9 mouse cellular contexts compared by ENCODE assay signal in the genomic region with DNA sequence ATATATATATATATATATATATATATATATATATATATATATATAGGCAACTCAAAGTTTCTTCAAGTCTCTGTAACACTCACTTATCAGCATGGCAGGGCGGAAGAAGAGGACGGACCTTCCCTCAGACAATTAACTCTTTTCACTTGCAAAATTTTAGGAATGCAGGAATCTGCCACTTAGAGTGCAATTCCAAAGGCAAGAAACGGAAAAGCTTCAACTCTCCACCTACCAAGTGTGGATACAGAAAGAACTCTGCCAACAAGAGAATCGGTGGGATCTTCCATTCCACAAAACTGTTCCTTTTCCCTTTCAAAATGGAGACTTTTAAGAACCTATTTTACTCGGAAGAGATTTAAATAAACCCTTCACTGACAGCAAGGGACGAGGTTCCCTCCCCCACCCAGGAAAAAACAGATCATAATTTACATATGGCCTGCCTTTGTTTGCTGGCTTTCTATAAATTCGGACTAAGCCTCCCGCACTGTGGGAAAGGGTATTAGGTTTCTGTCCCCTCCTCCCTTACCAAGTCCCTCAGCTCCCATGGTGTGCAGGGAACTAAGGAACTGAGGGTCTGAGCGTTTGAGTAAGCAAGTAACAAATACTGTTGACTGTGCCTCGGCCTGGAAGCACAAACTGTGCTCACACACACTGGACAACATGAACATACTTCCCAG. TPM values are rescaled to one million over a fixed set of nuclear protein-coding genes. Genes with fewer than 3 reads are reported as not detected.
DNase-seq lines count a peak whose midpoint lies in the region; ATAC-seq and TF ChIP-seq lines count a peak whose summit lies in the region.
"Had no signal": no experiment of that assay in that cellular context is flagged by ENCODE, and none has a peak within 500 bp of the region (broad histone marks: within the 10 kb centered on the region; RNA-seq: fewer than 3 reads in every experiment).

No protein-coding gene starts in this region.

- no peaks in the 10 kb centered on the region for H3K27me3 ChIP-seq in heart, embryonic 11.5 days (ENCODE audit: control insufficient read depth, insufficient read depth, low read length)
- H3K27me3 ChIP-seq in midbrain, embryonic 10.5 days (ENCODE audit: low read depth, poor library complexity, severe bottlenecking): no peaks in the 10 kb centered on the region
- H3K27me3 ChIP-seq in midbrain, postnatal 0 days (ENCODE audit: insufficient read depth, low read length): no peaks in the 10 kb centered on the region
- H3K27me3 ChIP-seq in hindbrain, embryonic 12.5 days: no peaks in the 10 kb centered on the region
- no peaks in the 10 kb centered on the region for H3K27me3 ChIP-seq in stomach, embryonic 14.5 days (ENCODE audit: control insufficient read depth, insufficient read depth, low read length)

- WGBS in heart, embryonic 11.5 days (ENCODE audit: insufficient replicate concordance): 34% methylated on average over 10 of the region's 10 CpGs
- 22% methylated on average over 10 of the region's 10 CpGs for WGBS in midbrain, embryonic 10.5 days
- 20% methylated on average over 10 of the region's 10 CpGs for WGBS in midbrain, postnatal 0 days
- 24% methylated on average over 10 of the region's 10 CpGs for WGBS in hindbrain, embryonic 12.5 days
- WGBS in stomach, embryonic 14.5 days: 29% methylated on average over 10 of the region's 10 CpGs

- no peak overlapping the region for H3K4me2 ChIP-seq in heart, embryonic 11.5 days
- no peak overlapping the region for H3K4me2 ChIP-seq in midbrain, postnatal 0 days (ENCODE audit: low read depth, low read length, poor library complexity, severe bottlenecking)
- H3K4me2 ChIP-seq in hindbrain, embryonic 12.5 days (replicated peaks): peak overlapping the region; percentile 18
- H3K4me2 ChIP-seq in stomach, embryonic 14.5 days (replicated peaks; ENCODE audit: low read depth, low read length): peak overlapping the region; percentile 3; the same call in 1 of the 2 replicates

- H3K9me3 ChIP-seq in heart, embryonic 11.5 days (replicated peaks; ENCODE audit: control insufficient read depth, low read length): no peaks in the 10 kb centered on the region
- H3K9me3 ChIP-seq in midbrain, embryonic 10.5 days (replicated peaks): no peaks in the 10 kb centered on the region
- no peaks in the 10 kb centered on the region for H3K9me3 ChIP-seq in midbrain, postnatal 0 days (ENCODE audit: low read length)
- H3K9me3 ChIP-seq in hindbrain, embryonic 12.5 days (replicated peaks): no peaks in the 10 kb centered on the region
- H3K9me3 ChIP-seq in stomach, embryonic 14.5 days (ENCODE audit: control insufficient read depth, low read depth, low read length): no peaks in the 10 kb centered on the region

- 0 out of 2 replicates have a peak overlapping the region, but pooled peaks have one; percentile 22 for H3K27ac ChIP-seq in heart, embryonic 11.5 days (ENCODE audit: low read depth, low read length)
- peak overlapping the region; percentile 75 for H3K27ac ChIP-seq in midbrain, embryonic 10.5 days (replicated peaks)
- no peak overlapping the region for H3K27ac ChIP-seq in midbrain, postnatal 0 days (ENCODE audit: low read depth, low read length)
- H3K27ac ChIP-seq in hindbrain, embryonic 12.5 days: peak overlapping the region; percentile 18; the same call in 1 of the 2 replicates
- peak overlapping the region; percentile 16; the same call in 1 of the 2 replicates for H3K27ac ChIP-seq in stomach, embryonic 14.5 days (ENCODE audit: low read length)

- peaks cover 15% of the 10 kb centered on the region for H3K4me1 ChIP-seq in heart, embryonic 11.5 days (ENCODE audit: control insufficient read depth, insufficient read depth, low read length)
- peaks cover 30% of the 10 kb centered on the region for H3K4me1 ChIP-seq in midbrain, embryonic 10.5 days
- no peaks in the 10 kb centered on the region for H3K4me1 ChIP-seq in midbrain, postnatal 0 days (ENCODE audit: insufficient read depth, low read length)
- peaks cover 27% of the 10 kb centered on the region for H3K4me1 ChIP-seq in hindbrain, embryonic 12.5 days
- peaks cover 14% of the 10 kb centered on the region for H3K4me1 ChIP-seq in stomach, embryonic 14.5 days (ENCODE audit: control insufficient read depth, insufficient read depth, low read length)

- ATAC-seq in heart, embryonic 11.5 days (replicated peaks; ENCODE audit: insufficient number of reproducible peaks, low FRiP score, low TSS enrichment): no peak
- ATAC-seq in midbrain, postnatal 0 days (ENCODE audit: low FRiP score): no peak
- no peak for ATAC-seq in hindbrain, embryonic 12.5 days (ENCODE audit: low FRiP score)
- 0 out of 2 replicates have a peak, but pooled peaks have one; percentile 33 for ATAC-seq in stomach, embryonic 14.5 days (ENCODE audit: insufficient number of reproducible peaks, insufficient read depth, low FRiP score, low read depth)

- DNase-seq in heart, postnatal 25 days (ENCODE audit: low spot score): no peak
- DNase-seq in midbrain, embryonic 10.5 days (ENCODE audit: low spot score): peak; percentile 21
- no peak for DNase-seq in midbrain, postnatal 0 days (ENCODE audit: low spot score)
- DNase-seq in right cerebral cortex, postnatal 25 days: no peak
- no peak for DNase-seq in natural killer cell, adult 2 months (ENCODE audit: low spot score in 2 of 2)
- DNase-seq: layer of hippocampus, adult 9-11 months had no signal

- TF ChIP-seq CTCF in midbrain, postnatal 0 days (IDR thresholded peaks at IDR 0.05): no peak

- no peak overlapping the region for H3K4me3 ChIP-seq in heart, embryonic 11.5 days (ENCODE audit: low read depth, low read length)
- peak overlapping the region; percentile 34 for H3K4me3 ChIP-seq in midbrain, embryonic 10.5 days
- no peak overlapping the region for H3K4me3 ChIP-seq in midbrain, postnatal 0 days (ENCODE audit: low read depth, low read length)
- no peak overlapping the region for H3K4me3 ChIP-seq in hindbrain, embryonic 12.5 days
- no peak overlapping the region for H3K4me3 ChIP-seq in stomach, embryonic 14.5 days (ENCODE audit: low read depth, low read length)

- intact Hi-C loops in heart, postnatal 25 days (cut with DNase I): no loop called here

- no peak overlapping the region for H3K9ac ChIP-seq in heart, embryonic 11.5 days (ENCODE audit: low read depth, low read length)
- H3K9ac ChIP-seq in midbrain, postnatal 0 days (replicated peaks; ENCODE audit: low read length, poor library complexity, severe bottlenecking): no peak overlapping the region
- H3K9ac ChIP-seq in hindbrain, embryonic 12.5 days: no peak overlapping the region
- no peak overlapping the region for H3K9ac ChIP-seq in stomach, embryonic 14.5 days (replicated peaks; ENCODE audit: low read depth, low read length)

- H3K36me3 ChIP-seq in heart, embryonic 11.5 days (ENCODE audit: control insufficient read depth, insufficient read depth, low read length): peaks cover 15% of the 10 kb centered on the region
- H3K36me3 ChIP-seq in midbrain, embryonic 10.5 days: peaks cover 31% of the 10 kb centered on the region
- peaks cover 14% of the 10 kb centered on the region; the same call in 1 of the 2 replicates for H3K36me3 ChIP-seq in midbrain, postnatal 0 days (ENCODE audit: insufficient read depth, low read length)
- H3K36me3 ChIP-seq in hindbrain, embryonic 12.5 days: peaks cover 20% of the 10 kb centered on the region
- peaks cover 14% of the 10 kb centered on the region for H3K36me3 ChIP-seq in stomach, embryonic 14.5 days (ENCODE audit: control insufficient read depth, insufficient read depth, low read length)

RNA-seq across cellular contexts. Expression of gene Bptf, which starts 17.9 kb away (rescaled TPM):
- polyA plus RNA-seq in heart, embryonic 11.5 days (2014; fragmentation: Nextera tagmentation; extraction: Ambion mirVana): 21.2 and 26.5 TPM in 2 replicates
- total RNA-seq in heart, postnatal 25 days (2021): 10 to 100 TPM; 27.1 to 31.8 TPM
- polyA plus RNA-seq in midbrain, embryonic 10.5 days (2016; fragmentation: Nextera tagmentation; extraction: Ambion mirVana): 30.1 and 31.7 TPM in 2 replicates
- 41.5 and 56.4 TPM in 2 replicates for total RNA-seq in midbrain, postnatal 0 days (2014; rRNA removed)
- polyA plus RNA-seq in midbrain, postnatal 0 days (2015; fragmentation: Nextera tagmentation; extraction: Ambion mirVana): 14.8 and 20.4 TPM in 2 replicates
- 38.5 and 41.0 TPM in 2 replicates for polyA plus RNA-seq in hindbrain, embryonic 12.5 days (2016; fragmentation: Nextera tagmentation; extraction: Ambion mirVana)
- 43.9 and 57.0 TPM in 2 replicates for polyA plus RNA-seq in stomach, embryonic 14.5 days (2014; fragmentation: Nextera tagmentation; extraction: Ambion mirVana)

Comparison
In these comparisons a context has a peak if more than half of its experiments do, and no peak if none do; other contexts are left out.
1. H3K4me2 ChIP-seq: peak in hindbrain, embryonic 12.5 days (single experiment) and stomach, embryonic 14.5 days (single experiment); none in heart, embryonic 11.5 days (single experiment) and midbrain, postnatal 0 days (single experiment).